Mouse (Mus musculus) retina, embryonic 14.5 days (tissue): ENCODE measurements around the gene Klhl3.

Source experiments
- DNase-seq: peaks from one replicate; pipeline ENCODE4 v3.0.0-alpha.2; 2015; ENCODE audit warnings: low spot score

The Klhl3 gene

GRCm38 (mm10) chr13:58124989-58125388, 11.6 kb upstream of the Klhl3 start:
- DNase-seq, result no peak

- no peak for DNase-seq
Observed at GRCm38 (mm10) chr13:58124278-58124677, 10.9 kb upstream of the Klhl3 start.

- DNase-seq, result no peak
Observed at GRCm38 (mm10) chr13:58123381-58123780, 10.0 kb upstream of the Klhl3 start.

- no peak for DNase-seq
Observed at GRCm38 (mm10) chr13:58122786-58123297, 9.4 kb upstream of the Klhl3 start.

GRCm38 (mm10) chr13:58117318-58118017, 4.1 kb upstream of the Klhl3 start:
- DNase-seq, result peak; percentile 65

- DNase-seq, result no peak
Observed at GRCm38 (mm10) chr13:58116801-58117200, 3.4 kb upstream of the Klhl3 start.

- no peak for DNase-seq
Observed at GRCm38 (mm10) chr13:58115227-58115626, 1.8 kb upstream of the Klhl3 start.

GRCm38 (mm10) chr13:58112601-58113041, 771 bp downstream of the Klhl3 start:
- no peak for DNase-seq

- DNase-seq, result no peak
Observed at GRCm38 (mm10) chr13:58112191-58112590, 1.2 kb downstream of the Klhl3 start.

- no peak for DNase-seq
Observed at GRCm38 (mm10) chr13:58111306-58111705, 2.1 kb downstream of the Klhl3 start.

- peak; percentile 7 for DNase-seq
Observed at GRCm38 (mm10) chr13:58090643-58091042, 22.7 kb downstream of the Klhl3 start.

- DNase-seq, result no peak
Observed at GRCm38 (mm10) chr13:58084396-58084795, 29.0 kb downstream of the Klhl3 start.

GRCm38 (mm10) chr13:58083521-58083920, 29.9 kb downstream of the Klhl3 start:
- DNase-seq, result no peak

GRCm38 (mm10) chr13:58083048-58083447, 30.3 kb downstream of the Klhl3 start:
- DNase-seq, result no peak

- DNase-seq, result no peak
Observed at GRCm38 (mm10) chr13:58078361-58078760, 35.0 kb downstream of the Klhl3 start.

- no peak for DNase-seq
Observed at GRCm38 (mm10) chr13:58074881-58075280, 38.5 kb downstream of the Klhl3 start.

GRCm38 (mm10) chr13:58074466-58074865, 38.9 kb downstream of the Klhl3 start:
- DNase-seq, result no peak

GRCm38 (mm10) chr13:58073254-58073882, 40.0 kb downstream of the Klhl3 start:
- DNase-seq, result no peak

- DNase-seq, result no peak
Observed at GRCm38 (mm10) chr13:58071209-58071608, 42.2 kb downstream of the Klhl3 start.

- DNase-seq, result no peak
Observed at GRCm38 (mm10) chr13:58070504-58070903, 42.9 kb downstream of the Klhl3 start.

- DNase-seq, result no peak
Observed at GRCm38 (mm10) chr13:58068421-58069209, 44.8 kb downstream of the Klhl3 start.

GRCm38 (mm10) chr13:58067540-58068103, 45.8 kb downstream of the Klhl3 start:
- peak; percentile 70 for DNase-seq
